Mouse (Mus musculus): ENCODE results near the gene Mea1. TPM values are rescaled to one million over a fixed set of nuclear protein-coding genes. Genes with fewer than 3 reads are reported as not detected.

Mea1 gene
- polyA plus RNA-seq, 1 experiment, result 1,562 TPM

DNA sequence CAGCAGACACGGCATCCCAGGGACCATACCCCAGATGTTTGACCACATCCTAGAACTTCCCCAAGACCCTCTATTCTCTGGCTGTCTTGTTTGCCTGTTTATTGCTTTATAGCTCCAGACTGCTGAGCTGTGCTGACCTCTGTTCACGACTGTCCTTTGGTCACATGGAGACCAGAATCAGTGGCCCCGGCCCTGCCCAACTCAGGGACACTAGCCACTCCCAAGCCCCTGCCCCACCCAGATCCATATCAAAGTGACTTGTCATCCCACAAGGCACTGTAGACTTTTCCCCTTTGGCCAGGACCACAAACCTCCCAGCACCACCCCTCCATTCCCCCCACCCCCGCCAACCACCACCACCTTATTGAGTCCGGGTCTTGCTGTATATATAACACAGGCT is 20.7 kb downstream of the Mea1 start:
- Histone ChIP-seq H3K4me1 (ENCODE audit: control insufficient read depth, insufficient read depth, low read length) (peaks cover 3% of the 10 kb centered on the region), H3K36me3 (ENCODE audit: control insufficient read depth, insufficient read depth, low read length) (no peaks in the 10 kb centered on the region), H3K27ac (ENCODE audit: control insufficient read depth, insufficient read depth, low read depth, low read length) (no peak overlapping the region), H3K4me3 (ENCODE audit: control insufficient read depth, low read depth, low read length) (no peak overlapping the region), H3K27me3 (ENCODE audit: control insufficient read depth, insufficient read depth, low read length) (no peaks in the 10 kb centered on the region)
- no peak for TF ChIP-seq CTCF (IDR thresholded peaks at IDR 0.05; ENCODE audit: control insufficient read depth, insufficient read depth, insufficient replicate concordance, low read depth, low read length)
- no peak for TF ChIP-seq POLR2A (IDR thresholded peaks at IDR 0.05; ENCODE audit: control insufficient read depth, low read depth, low read length)

DNA sequence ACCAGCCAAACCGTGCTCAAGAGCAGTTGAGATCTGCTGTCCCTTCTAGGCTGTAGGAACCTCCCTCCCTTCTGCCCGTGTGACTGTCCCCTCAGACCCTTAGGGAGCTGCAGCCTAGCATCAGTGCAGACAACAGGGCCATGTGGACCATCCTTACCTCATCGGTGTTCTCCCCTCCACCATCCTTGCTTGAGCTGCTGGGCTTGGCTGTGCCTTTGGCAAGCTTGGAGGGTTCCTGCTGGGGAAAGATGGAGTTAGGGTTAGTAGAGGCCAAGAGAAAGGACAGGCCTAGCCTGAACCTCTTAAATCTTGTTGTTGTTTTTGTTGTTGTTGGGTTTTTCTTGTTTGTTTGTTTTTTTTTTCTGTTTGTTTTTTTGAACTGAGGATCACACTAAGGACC is 21.3 kb downstream of the Mea1 start:
- Histone ChIP-seq H3K4me1 (ENCODE audit: control insufficient read depth, insufficient read depth, low read length) (peaks cover 7% of the 10 kb centered on the region), H3K4me3 (ENCODE audit: control insufficient read depth, low read depth, low read length) (no peak overlapping the region), H3K36me3 (ENCODE audit: control insufficient read depth, insufficient read depth, low read length) (no peaks in the 10 kb centered on the region), H3K27me3 (ENCODE audit: control insufficient read depth, insufficient read depth, low read length) (no peaks in the 10 kb centered on the region), H3K27ac (ENCODE audit: control insufficient read depth, insufficient read depth, low read depth, low read length) (no peak overlapping the region)
- no peak for TF ChIP-seq POLR2A (IDR thresholded peaks at IDR 0.05; ENCODE audit: control insufficient read depth, low read depth, low read length)
- no peak for TF ChIP-seq CTCF (IDR thresholded peaks at IDR 0.05; ENCODE audit: control insufficient read depth, insufficient read depth, insufficient replicate concordance, low read depth, low read length)

DNA sequence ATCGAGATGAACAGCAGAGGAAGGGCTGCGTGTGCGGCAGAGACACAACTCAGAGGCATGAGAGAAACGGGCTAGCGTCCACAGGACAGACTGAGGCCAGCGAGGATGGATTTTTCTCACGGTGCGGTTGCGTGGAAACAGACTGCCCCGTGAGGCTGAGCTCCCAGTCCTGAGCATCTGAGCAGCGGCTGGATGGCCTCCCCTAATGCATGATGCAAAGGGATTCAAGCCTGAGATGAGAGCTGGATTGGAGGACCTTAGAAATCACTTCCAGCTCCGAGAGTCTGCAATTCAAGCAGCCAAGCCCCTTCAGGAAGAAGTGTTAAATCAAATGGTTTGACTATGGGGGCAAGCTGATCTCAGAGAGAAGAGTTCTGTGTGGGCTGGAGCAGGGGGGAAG is 22.9 kb downstream of the Mea1 start:
- H3K27me3 ChIP-seq (ENCODE audit: control insufficient read depth, insufficient read depth, low read length), result no peaks in the 10 kb centered on the region
- no peak overlapping the region for H3K27ac ChIP-seq (ENCODE audit: control insufficient read depth, insufficient read depth, low read depth, low read length)
- TF ChIP-seq POLR2A (IDR thresholded peaks at IDR 0.05; ENCODE audit: control insufficient read depth, low read depth, low read length), result no peak
- TF ChIP-seq CTCF (IDR thresholded peaks at IDR 0.05; ENCODE audit: control insufficient read depth, insufficient read depth, insufficient replicate concordance, low read depth, low read length), result no peak
- H3K4me1 ChIP-seq (ENCODE audit: control insufficient read depth, insufficient read depth, low read length), result peaks cover 11% of the 10 kb centered on the region
- no peak overlapping the region for H3K4me3 ChIP-seq (ENCODE audit: control insufficient read depth, low read depth, low read length)
- no peaks in the 10 kb centered on the region for H3K36me3 ChIP-seq (ENCODE audit: control insufficient read depth, insufficient read depth, low read length)

DNA sequence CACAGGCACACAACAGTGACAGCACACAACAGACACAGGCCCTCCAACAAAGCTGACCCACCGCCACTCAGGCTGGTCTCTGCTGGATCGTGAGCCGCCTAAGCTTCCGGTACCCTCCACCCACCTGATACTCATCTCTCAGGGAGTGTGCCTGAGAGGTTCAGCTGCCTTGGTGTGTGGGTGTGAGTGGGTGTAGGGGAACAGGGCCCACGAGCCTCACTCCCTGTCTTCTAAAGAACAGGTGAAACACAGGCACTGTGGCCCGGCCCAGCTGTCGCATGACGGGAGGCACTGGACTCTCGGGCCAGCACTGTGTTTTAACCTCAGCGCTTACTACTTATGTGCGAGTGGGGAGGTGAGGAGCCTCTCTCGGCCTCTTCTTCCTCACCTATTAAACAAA is 23.5 kb downstream of the Mea1 start:
- Histone ChIP-seq H3K27ac (ENCODE audit: control insufficient read depth, insufficient read depth, low read depth, low read length) (no peak overlapping the region), H3K36me3 (ENCODE audit: control insufficient read depth, insufficient read depth, low read length) (no peaks in the 10 kb centered on the region), H3K4me1 (ENCODE audit: control insufficient read depth, insufficient read depth, low read length) (peaks cover 11% of the 10 kb centered on the region), H3K27me3 (ENCODE audit: control insufficient read depth, insufficient read depth, low read length) (no peaks in the 10 kb centered on the region), H3K4me3 (ENCODE audit: control insufficient read depth, low read depth, low read length) (no peak overlapping the region)
- no peak for TF ChIP-seq POLR2A (IDR thresholded peaks at IDR 0.05; ENCODE audit: control insufficient read depth, low read depth, low read length)
- no peak for TF ChIP-seq CTCF (IDR thresholded peaks at IDR 0.05; ENCODE audit: control insufficient read depth, insufficient read depth, insufficient replicate concordance, low read depth, low read length)

DNA sequence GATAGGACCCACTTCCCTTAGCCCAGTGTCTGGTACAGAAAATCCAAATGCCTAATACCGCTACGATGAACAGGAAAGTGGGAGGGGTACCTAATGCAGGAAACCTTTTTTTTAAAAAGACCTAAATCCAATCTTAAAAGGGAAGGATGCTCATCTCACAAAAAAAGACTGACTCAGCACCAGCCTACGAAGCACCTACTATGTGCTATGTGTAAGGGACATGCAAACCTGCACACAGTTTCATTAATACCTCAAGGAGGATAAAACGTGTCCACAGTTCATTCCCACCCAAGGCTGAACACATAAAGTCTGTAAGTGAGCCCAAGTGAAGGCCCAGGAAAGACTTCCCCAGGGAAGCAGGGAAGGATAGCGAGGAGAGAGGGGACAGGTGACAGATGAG is 23.9 kb downstream of the Mea1 start:
- no peak for TF ChIP-seq POLR2A (IDR thresholded peaks at IDR 0.05; ENCODE audit: control insufficient read depth, low read depth, low read length)
- TF ChIP-seq CTCF (IDR thresholded peaks at IDR 0.05; ENCODE audit: control insufficient read depth, insufficient read depth, insufficient replicate concordance, low read depth, low read length), result no peak
- Histone ChIP-seq H3K27me3 (ENCODE audit: control insufficient read depth, insufficient read depth, low read length) (no peaks in the 10 kb centered on the region), H3K4me1 (ENCODE audit: control insufficient read depth, insufficient read depth, low read length) (peaks cover 11% of the 10 kb centered on the region), H3K36me3 (ENCODE audit: control insufficient read depth, insufficient read depth, low read length) (no peaks in the 10 kb centered on the region), H3K4me3 (ENCODE audit: control insufficient read depth, low read depth, low read length) (no peak overlapping the region), H3K27ac (ENCODE audit: control insufficient read depth, insufficient read depth, low read depth, low read length) (no peak overlapping the region)

DNA sequence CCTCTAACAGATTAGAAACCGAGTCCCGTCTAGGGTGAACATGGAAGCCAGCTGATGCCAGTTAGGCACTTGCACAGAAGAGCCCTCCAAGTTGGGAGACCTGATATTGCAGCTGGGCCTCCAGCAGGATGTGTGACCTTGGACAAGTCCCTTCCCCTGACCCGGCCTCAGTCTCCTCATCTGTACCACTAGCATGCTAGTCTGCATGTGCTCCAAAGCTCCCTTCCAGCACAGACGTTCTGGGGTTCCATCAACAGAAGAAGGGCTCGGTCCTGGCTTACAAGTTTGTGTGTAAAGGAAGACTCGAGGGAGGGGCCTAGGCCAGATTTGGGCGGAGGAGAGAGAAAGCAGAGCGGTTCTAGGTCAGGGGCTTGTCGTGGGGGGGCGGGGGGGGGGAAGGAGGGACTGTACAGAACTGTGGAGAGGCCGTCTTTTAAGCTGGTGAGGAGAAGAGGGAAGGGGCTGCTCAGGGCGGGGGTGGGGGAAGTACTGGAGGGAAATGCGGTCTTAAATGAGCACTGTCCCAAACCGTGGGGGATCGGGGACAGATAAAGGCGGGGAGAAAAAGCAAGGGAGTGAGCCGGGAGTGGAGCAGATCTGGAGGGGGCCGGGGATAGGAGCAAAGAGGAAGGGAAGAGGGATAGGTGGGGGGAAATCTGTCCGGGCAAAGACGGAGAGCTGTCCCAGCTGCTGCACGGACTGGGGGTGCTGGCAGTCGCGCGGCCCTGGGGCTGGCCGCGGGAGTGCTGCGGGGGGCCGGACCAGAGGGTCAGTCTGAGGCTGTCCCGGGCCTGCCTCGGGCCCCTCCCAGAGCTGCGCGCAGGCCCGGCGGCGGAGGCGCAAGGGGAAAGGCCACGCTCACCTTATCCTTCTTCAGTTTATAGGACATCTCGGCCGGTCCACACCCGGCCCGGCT is 25.6 kb downstream of the Mea1 start:
- Histone ChIP-seq H3K27ac (ENCODE audit: control insufficient read depth, insufficient read depth, low read depth, low read length) (peak overlapping the region; percentile 1; the same call in 1 of the 2 replicates), H3K27me3 (ENCODE audit: control insufficient read depth, insufficient read depth, low read length) (no peaks in the 10 kb centered on the region), H3K4me1 (ENCODE audit: control insufficient read depth, insufficient read depth, low read length) (peaks cover 11% of the 10 kb centered on the region), H3K4me3 (ENCODE audit: control insufficient read depth, low read depth, low read length) (peak overlapping the region; percentile 88), H3K36me3 (ENCODE audit: control insufficient read depth, insufficient read depth, low read length) (no peaks in the 10 kb centered on the region)
- TF ChIP-seq POLR2A (IDR thresholded peaks at IDR 0.05; ENCODE audit: control insufficient read depth, low read depth, low read length), result no peak
- no peak for TF ChIP-seq CTCF (IDR thresholded peaks at IDR 0.05; ENCODE audit: control insufficient read depth, insufficient read depth, insufficient replicate concordance, low read depth, low read length)

DNA sequence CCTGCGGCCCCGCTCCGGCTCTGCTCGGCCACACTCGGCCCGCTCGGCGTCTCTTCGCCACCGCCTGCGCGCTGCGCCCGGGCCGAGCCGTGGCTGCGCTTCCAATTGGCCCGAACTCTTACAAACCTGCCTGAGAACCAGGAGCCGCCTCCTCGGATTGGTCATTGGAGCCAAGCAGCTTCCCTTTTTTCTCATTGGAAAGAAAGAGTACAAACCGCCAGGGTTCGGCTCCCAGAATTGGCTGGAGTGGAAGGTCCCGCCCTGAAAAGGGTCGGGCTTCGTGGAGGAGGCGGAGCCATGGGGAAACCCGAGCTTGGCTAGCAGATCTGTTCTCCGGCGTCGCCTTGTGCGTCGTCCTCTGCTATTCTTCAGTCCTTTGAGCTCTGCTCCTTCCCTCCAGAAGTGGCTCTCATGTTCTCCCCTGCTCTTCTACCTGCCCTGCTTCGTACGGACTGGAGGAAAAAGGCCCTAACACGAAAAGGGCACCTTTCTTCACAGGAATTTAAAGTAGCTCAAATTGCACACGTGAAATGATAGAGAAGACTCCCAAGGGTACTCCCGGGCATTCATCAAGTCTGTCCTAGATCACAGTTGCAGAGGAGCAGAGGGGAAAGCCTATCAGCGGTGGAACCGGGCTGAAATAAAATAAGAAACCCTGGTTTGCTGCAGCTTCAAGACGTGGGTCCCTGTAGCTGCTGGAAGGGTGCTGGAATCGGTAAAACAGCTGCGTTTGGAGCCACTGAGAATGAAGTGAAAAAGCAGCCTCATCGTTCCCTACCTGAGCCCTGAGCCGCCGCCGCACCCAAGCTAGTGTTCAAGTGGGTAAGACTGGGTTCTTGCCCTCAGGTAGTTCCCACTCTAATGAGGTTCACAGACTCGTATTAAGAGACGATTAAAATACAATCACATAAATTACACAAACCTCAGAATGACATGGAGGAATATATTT is 26.6 kb downstream of the Mea1 start, which contains the start of gene Ppp2r5d:
Gene Ppp2r5d, minus strand, starts transcription at position 225 of the 949 bp plus-strand sequence.
- Histone ChIP-seq H3K4me3 (ENCODE audit: control insufficient read depth, low read depth, low read length) (peak within 1 kb of the TSS; percentile 88), H3K27ac (ENCODE audit: control insufficient read depth, insufficient read depth, low read depth, low read length) (peak within 1 kb of the TSS; percentile 9; the same call in 1 of the 2 replicates), H3K36me3 (ENCODE audit: control insufficient read depth, insufficient read depth, low read length) (no peaks in the 10 kb centered on the region), H3K27me3 (ENCODE audit: control insufficient read depth, insufficient read depth, low read length) (no peaks in the 10 kb centered on the region), H3K4me1 (ENCODE audit: control insufficient read depth, insufficient read depth, low read length) (peaks cover 11% of the 10 kb centered on the region)
- TF ChIP-seq CTCF (IDR thresholded peaks at IDR 0.05; ENCODE audit: control insufficient read depth, insufficient read depth, insufficient replicate concordance, low read depth, low read length), result no peak
- peak; percentile 60 for TF ChIP-seq POLR2A (IDR thresholded peaks at IDR 0.05; ENCODE audit: control insufficient read depth, low read depth, low read length)
